8 mouse cellular contexts compared by ENCODE assay signal in the genomic region with DNA sequence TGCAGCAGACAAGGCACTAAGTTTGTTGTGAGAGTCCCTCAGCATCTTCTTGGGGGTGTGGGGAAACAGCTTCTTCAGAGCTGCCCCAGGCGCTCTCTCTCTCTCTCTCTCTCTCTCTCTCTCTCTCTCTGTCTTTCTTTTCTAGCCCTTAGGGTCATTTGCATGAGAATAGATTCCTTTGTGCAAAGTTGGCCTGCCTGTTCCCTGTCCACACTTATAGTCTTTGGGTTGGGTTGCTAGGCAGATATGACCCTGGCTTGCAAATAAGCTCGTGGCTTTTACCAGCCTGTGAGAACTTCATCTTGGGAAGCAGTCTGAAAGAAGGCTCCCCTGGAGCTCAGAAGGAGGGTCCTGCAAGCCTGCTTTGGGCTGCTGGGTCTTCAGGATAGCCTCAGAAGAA. TPM values are rescaled to one million over a fixed set of nuclear protein-coding genes. Genes with fewer than 3 reads are reported as not detected.
DNase-seq lines count a peak whose midpoint lies in the region; ATAC-seq lines count a peak whose summit lies in the region.
"Had no signal": no experiment of that assay in that cellular context is flagged by ENCODE, and none has a peak within 500 bp of the region (broad histone marks: within the 10 kb centered on the region; RNA-seq: fewer than 3 reads in every experiment).

No protein-coding gene starts in this region.

- ATAC-seq in hindbrain, embryonic 14.5 days (ENCODE audit: low FRiP score): no peak; the same call in 1 of the 2 replicates
- ATAC-seq in neural tube, embryonic 12.5 days (ENCODE audit: low FRiP score, low read depth): no peak
- ATAC-seq: lung, postnatal 0 days had no signal

- no peak overlapping the region for H3K4me3 ChIP-seq in hindbrain, embryonic 14.5 days (replicated peaks; ENCODE audit: low read length)
- no peak overlapping the region for H3K4me3 ChIP-seq in neural tube, embryonic 12.5 days

- peaks cover 3% of the 10 kb centered on the region; the same call in 1 of the 2 replicates for H3K27me3 ChIP-seq in hindbrain, embryonic 14.5 days (ENCODE audit: control insufficient read depth, insufficient read depth, low read length)
- no peaks in the 10 kb centered on the region; the same call in 1 of the 2 replicates for H3K27me3 ChIP-seq in neural tube, embryonic 12.5 days (replicated peaks)

- no peaks in the 10 kb centered on the region for H3K36me3 ChIP-seq in hindbrain, embryonic 14.5 days (replicated peaks; ENCODE audit: control insufficient read depth, insufficient read depth)
- no peaks in the 10 kb centered on the region for H3K36me3 ChIP-seq in neural tube, embryonic 12.5 days

- H3K4me2 ChIP-seq in hindbrain, embryonic 14.5 days (replicated peaks): no peak overlapping the region
- 0 out of 2 replicates have a peak overlapping the region, but pooled peaks have one; percentile 14 for H3K4me2 ChIP-seq in neural tube, embryonic 12.5 days (replicated peaks)

- no peaks in the 10 kb centered on the region for H3K9me3 ChIP-seq in hindbrain, embryonic 14.5 days (ENCODE audit: control insufficient read depth, low read length)
- H3K9me3 ChIP-seq in neural tube, embryonic 12.5 days: no peaks in the 10 kb centered on the region

- peaks cover 8% of the 10 kb centered on the region; the same call in 1 of the 2 replicates for H3K4me1 ChIP-seq in hindbrain, embryonic 14.5 days (replicated peaks; ENCODE audit: control insufficient read depth, insufficient read depth, low read length)
- H3K4me1 ChIP-seq in neural tube, embryonic 12.5 days: peaks cover 36% of the 10 kb centered on the region

- intact Hi-C loops in left cerebral cortex, postnatal 14 days (cut with DNase I): no loop called here

- H3K27ac ChIP-seq in hindbrain, embryonic 14.5 days: 0 out of 2 replicates have a peak overlapping the region, but pooled peaks have one; percentile 1
- no peak overlapping the region for H3K27ac ChIP-seq in neural tube, embryonic 12.5 days

- DNase-seq in Muller cell, postnatal 12 days (ENCODE audit: inconsistent ontology term): peak; percentile 25
- peak; percentile 41 for DNase-seq in embryo, embryonic 9.5 days (ENCODE audit: extremely low spot score)
- no peak for DNase-seq in hindbrain, embryonic 14.5 days (ENCODE audit: low spot score)
- no peak for DNase-seq in T-cell, adult 2 months (ENCODE audit: low spot score)
- no peak for DNase-seq in adrenal gland, postnatal 36 days
- no peak for DNase-seq in left cerebral cortex, postnatal 14 days (ENCODE audit: low spot score in 2 of 2)

- 13% methylated on average over 2 of the region's 2 CpGs for WGBS in hindbrain, embryonic 14.5 days
- WGBS in neural tube, embryonic 12.5 days: 11% methylated on average over 2 of the region's 2 CpGs

- no peak overlapping the region for H3K9ac ChIP-seq in hindbrain, embryonic 14.5 days
- no peak overlapping the region for H3K9ac ChIP-seq in neural tube, embryonic 12.5 days

RNA-seq across cellular contexts. Expression of a gene that starts 2.8 kb away (rescaled TPM):
- 4.2 and 7.5 TPM in 2 replicates for polyA plus RNA-seq in hindbrain, embryonic 14.5 days (2014; fragmentation: Nextera tagmentation; extraction: Ambion mirVana)
- polyA plus RNA-seq in neural tube, embryonic 12.5 days (2016; fragmentation: Nextera tagmentation; extraction: Ambion mirVana): 3.9 and 4.0 TPM in 2 replicates
- total RNA-seq in adrenal gland, postnatal 36 days (2021): 1 to 10 TPM in 1 of 2 experiments, under 1 TPM in 1; 0.43 to 1.5 TPM
- total RNA-seq in left cerebral cortex, postnatal 14 days (2021): 10 to 100 TPM in 1 of 2 experiments, 1 to 10 TPM in 1; 9.6 to 11.4 TPM

RNA-seq across cellular contexts. Expression of a gene that starts 3.1 kb away (rescaled TPM):
- 6.8 and 8.8 TPM in 2 replicates for polyA plus RNA-seq in hindbrain, embryonic 14.5 days (2014; fragmentation: Nextera tagmentation; extraction: Ambion mirVana)
- 2.5 and 2.7 TPM in 2 replicates for polyA plus RNA-seq in neural tube, embryonic 12.5 days (2016; fragmentation: Nextera tagmentation; extraction: Ambion mirVana)
- 1 to 10 TPM; 5.3 to 7.1 TPM for total RNA-seq in adrenal gland, postnatal 36 days (2021)
- 1 to 10 TPM; 5.9 to 7.1 TPM for total RNA-seq in left cerebral cortex, postnatal 14 days (2021)

RNA-seq across cellular contexts. Expression of a gene that starts 50.5 kb away (rescaled TPM):
- 55.6 and 65.8 TPM in 2 replicates for polyA plus RNA-seq in hindbrain, embryonic 14.5 days (2014; fragmentation: Nextera tagmentation; extraction: Ambion mirVana)
- 47.1 and 48.7 TPM in 2 replicates for polyA plus RNA-seq in neural tube, embryonic 12.5 days (2016; fragmentation: Nextera tagmentation; extraction: Ambion mirVana)
- 10 to 100 TPM; 36.7 to 49.2 TPM for total RNA-seq in adrenal gland, postnatal 36 days (2021)
- total RNA-seq in left cerebral cortex, postnatal 14 days (2021): 10 to 100 TPM; 61.9 to 62.2 TPM

Comparison
In these comparisons a context has a peak if more than half of its experiments do, and no peak if none do; other contexts are left out.
1. DNase-seq: peak in Muller cell, postnatal 12 days (single experiment) and embryo, embryonic 9.5 days (single experiment); none in hindbrain, embryonic 14.5 days (single experiment), T-cell, adult 2 months (single experiment), adrenal gland, postnatal 36 days (0 of 2) and left cerebral cortex, postnatal 14 days (0 of 2).
2. RNA of a gene that starts 2.8 kb away (total RNA-seq): 9.6 to 11.4 TPM in left cerebral cortex, postnatal 14 days; 0.43 to 1.5 TPM in adrenal gland, postnatal 36 days; every median in the first group is over 4 times any median in the second.